Mouse (Mus musculus) midbrain, embryonic 14.5 days (tissue): ENCODE data around the gene B4gat1. TPM values are rescaled to one million over a fixed set of nuclear protein-coding genes. Genes with fewer than 3 reads are reported as not detected.
A peak's percentile ranks its signal among the peaks of the same experiment; 100 is the strongest.

Experiments
- ATAC-seq: fragments of 200-750 bp; cut with Nextera tagmentation; 2 replicates; pipeline ENCODE4 v1.8.0; 2017; ENCODE audit warnings: moderate number of reproducible peaks, moderate library complexity; ENCODE audit not compliant: low FRiP score, low TSS enrichment
- DNase-seq: peaks from one replicate; pipeline ENCODE4 v3.0.0-alpha.2; 2015
- H3K27ac ChIP-seq: fragments of 300-500 bp; sonication (generic); replicated peaks from 2 replicates; pipeline ENCODE4 v1.5.1; 2014; ENCODE audit warnings: mild to moderate bottlenecking, low read depth, low read length, moderate library complexity
- H3K27me3 ChIP-seq: fragments of 300-500 bp; sonication (generic); 2 replicates; pipeline ENCODE4 v1.6.1; 2014; ENCODE audit warnings: low read length, control low read depth, mixed read lengths; ENCODE audit not compliant: control insufficient read depth, insufficient read depth
- H3K36me3 ChIP-seq: fragments of 300-500 bp; sonication (generic); 2 replicates; pipeline ENCODE4 v1.6.1; 2014; ENCODE audit warnings: low read length, control low read depth; ENCODE audit not compliant: control insufficient read depth, insufficient read depth
- H3K4me1 ChIP-seq: fragments of 300-500 bp; sonication (generic); 2 replicates; pipeline ENCODE4 v1.6.1; 2014; ENCODE audit warnings: mild to moderate bottlenecking, antibody characterized with exemption, low read length, control low read depth; ENCODE audit not compliant: control insufficient read depth, insufficient read depth
- H3K4me2 ChIP-seq: fragments of 300-500 bp; sonication (generic); 2 replicates; pipeline ENCODE4 v1.6.1; 2014; ENCODE audit warnings: mild to moderate bottlenecking, low read length, moderate library complexity
- H3K4me3 ChIP-seq: fragments of 300-500 bp; sonication (generic); replicated peaks from 2 replicates; pipeline ENCODE4 v1.5.1; 2014; ENCODE audit warnings: low read depth, low read length
- H3K9ac ChIP-seq: fragments of 300-500 bp; sonication (generic); replicated peaks from 2 replicates; pipeline ENCODE4 v1.6.1; 2014; ENCODE audit warnings: mild to moderate bottlenecking, low read length, moderate library complexity
- H3K9me3 ChIP-seq: fragments of 300-500 bp; sonication (generic); 2 replicates; pipeline ENCODE4 v1.6.1; 2016; ENCODE audit warnings: low read length, control low read depth, mixed read lengths; ENCODE audit not compliant: control insufficient read depth
- WGBS: fragments of 180-500 bp; shearing (Covaris S2); extraction: QIAGEN DNeasy Blood & Tissue Kit; methylation state at CpG from one replicate; pipeline ENCODE4 v1.1.7; 2014; 5-methylcytosine and 5-hydroxymethylcytosine counted together
- polyA plus RNA-seq: library from polyadenylated mRNA; unstranded; fragments of >200 nt; fragmentation: Nextera tagmentation; extraction: Ambion mirVana; gene quantifications from 2 replicates; pipeline ENCODE4 v1.2.1, GENCODE M21; 2014

B4gat1 gene
- polyA plus RNA-seq: 69.7 and 77.4 TPM in 2 replicates

DNA sequence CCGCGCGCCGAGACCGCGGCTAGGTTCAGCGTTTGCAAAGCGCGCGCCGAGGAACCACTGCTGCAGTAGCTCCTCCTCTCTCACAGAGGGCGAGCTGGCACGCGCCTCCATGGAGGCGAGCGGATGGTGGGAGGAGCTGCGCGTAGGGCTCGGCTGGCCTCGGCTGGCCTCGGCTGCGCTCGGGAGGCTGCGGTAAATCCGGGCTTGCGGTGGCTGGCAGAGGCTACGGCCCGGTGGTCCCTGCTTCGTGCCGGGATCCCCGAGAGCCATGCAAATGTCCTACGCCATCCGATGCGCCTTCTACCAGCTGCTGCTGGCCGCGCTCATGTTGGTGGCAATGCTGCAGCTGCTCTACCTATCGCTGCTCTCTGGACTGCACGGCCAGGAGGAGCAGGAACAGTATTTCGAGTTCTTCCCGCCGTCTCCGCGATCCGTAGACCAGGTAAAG, at the start of gene B4gat1, which contains the start of gene AC124502.3:
B4gat1 (plus strand) TSS at position 118 of the 448 bp plus-strand sequence.
AC124502.3 (plus strand) TSS at position 183 of the 448 bp plus-strand sequence.
- Histone ChIP-seq H3K9ac (peak within 1 kb of the TSS; percentile 94), H3K4me1 (peaks cover 25% of the 10 kb centered on the region), H3K27ac (peak within 1 kb of the TSS; percentile 86), H3K27me3 (no peaks in the 10 kb centered on the region), H3K36me3 (0 out of 2 replicates have a peak, but pooled peaks cover under 1% of the 10 kb centered on the region), H3K4me3 (peak within 1 kb of the TSS; percentile 89), H3K9me3 (no peaks in the 10 kb centered on the region), H3K4me2 (peak within 1 kb of the TSS; percentile 86)
- peak; percentile 97 for DNase-seq
- 1% methylated on average over 43 of the region's 44 CpGs for WGBS
- peak; percentile 92 for ATAC-seq

DNA sequence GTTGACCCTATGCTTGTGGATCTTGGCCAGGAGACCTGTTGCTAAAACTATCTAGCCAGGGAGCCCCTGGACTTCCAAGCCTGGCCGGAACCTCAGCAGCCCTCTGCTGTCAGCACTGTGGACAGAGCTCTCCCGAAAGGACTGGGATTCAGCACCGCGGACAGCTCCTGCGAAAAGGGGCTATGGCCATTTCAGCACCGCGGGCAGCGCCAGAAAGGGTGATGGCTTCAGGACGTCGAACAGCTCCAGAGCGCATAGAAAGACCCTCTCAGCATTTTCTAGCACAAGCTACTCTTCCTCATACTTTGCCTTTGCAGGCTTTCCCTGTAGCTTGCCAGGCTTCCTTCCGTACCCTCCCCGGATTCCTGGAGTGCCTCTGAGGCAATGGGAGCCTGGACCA, 49.6 kb upstream of the B4gat1 start:
- H3K4me2 ChIP-seq: peak overlapping the region; percentile 66
- ATAC-seq: no peak
- no peaks in the 10 kb centered on the region for H3K9me3 ChIP-seq
- peaks cover 65% of the 10 kb centered on the region for H3K27me3 ChIP-seq
- peak overlapping the region; percentile 41 for H3K4me3 ChIP-seq
- H3K9ac ChIP-seq: peak overlapping the region; percentile 65
- H3K27ac ChIP-seq: no peak overlapping the region; the same call in 1 of the 2 replicates
- H3K4me1 ChIP-seq: peaks cover 26% of the 10 kb centered on the region
- DNase-seq: peak; percentile 83
- WGBS: 4% methylated on average over 13 of the region's 13 CpGs
- H3K36me3 ChIP-seq: no peaks in the 10 kb centered on the region

DNA sequence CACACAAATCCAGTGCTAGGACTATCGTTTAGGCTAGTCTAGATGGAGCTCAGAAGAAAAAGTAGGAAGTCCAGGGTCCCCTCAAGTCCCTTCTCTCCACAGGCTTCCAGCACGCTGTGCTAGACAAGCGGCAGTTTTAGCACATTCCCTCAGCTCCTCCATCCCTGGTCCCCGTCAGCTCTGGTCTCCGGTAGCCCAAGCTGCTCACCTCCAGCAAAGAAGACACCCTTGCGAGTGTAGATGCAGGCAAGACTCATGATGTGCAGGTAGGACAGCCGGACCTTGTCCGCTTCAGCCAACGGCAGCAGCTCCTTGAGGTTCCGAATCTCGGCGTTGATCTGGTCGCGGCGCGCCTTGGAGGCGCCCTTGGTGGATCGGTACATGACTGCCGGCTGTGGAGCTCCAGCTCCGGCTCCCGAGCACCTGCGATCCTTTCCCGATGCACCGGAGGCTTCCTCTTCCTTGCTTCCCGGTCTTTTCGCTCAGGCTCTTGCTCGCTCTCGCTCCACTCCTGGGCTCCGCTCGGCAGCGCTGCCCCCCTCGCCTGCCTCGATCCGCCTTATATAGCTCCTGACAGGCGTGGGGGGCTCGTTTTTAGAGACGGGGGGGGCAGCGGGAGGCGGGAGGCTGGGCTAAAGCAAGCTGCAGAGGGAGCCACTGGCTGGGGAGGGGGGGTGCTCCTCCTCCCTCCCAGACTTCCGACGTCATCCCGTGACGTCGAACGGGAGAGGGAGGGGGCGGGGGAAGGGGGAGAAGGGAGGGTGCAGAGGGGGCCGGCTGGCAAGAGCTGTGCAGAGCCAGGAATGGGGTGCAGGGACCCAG, 49.0 kb upstream of the B4gat1 start:
- peak; percentile 77 for ATAC-seq
- H3K4me3 ChIP-seq: peak overlapping the region; percentile 41
- peak; percentile 89 for DNase-seq
- peak overlapping the region; percentile 66 for H3K27ac ChIP-seq
- no peaks in the 10 kb centered on the region for H3K9me3 ChIP-seq
- H3K36me3 ChIP-seq: no peaks in the 10 kb centered on the region
- peaks cover 59% of the 10 kb centered on the region for H3K27me3 ChIP-seq
- H3K4me2 ChIP-seq: peak overlapping the region; percentile 66
- peaks cover 31% of the 10 kb centered on the region for H3K4me1 ChIP-seq
- peak overlapping the region; percentile 65 for H3K9ac ChIP-seq
- WGBS: 14% methylated on average over 44 of the region's 47 CpGs

DNA sequence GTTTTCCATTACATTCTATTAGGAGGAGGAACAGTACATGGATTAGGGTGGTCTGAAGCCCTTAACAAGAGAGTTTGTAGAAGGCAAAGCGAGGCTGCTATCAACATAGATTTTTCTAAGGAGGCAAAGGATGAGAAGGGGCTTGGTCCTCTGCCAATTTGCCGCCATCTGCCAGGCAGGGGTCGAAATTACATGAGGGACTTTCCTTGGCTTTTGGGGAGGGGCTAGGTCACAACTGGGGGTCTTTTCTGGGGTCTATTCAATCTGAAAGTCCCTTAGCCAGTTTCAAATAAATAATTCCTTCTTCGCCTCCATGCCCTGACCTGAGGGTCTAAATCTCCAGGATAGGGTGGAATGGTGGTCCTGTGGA, 48.4 kb upstream of the B4gat1 start, which contains the start of gene Npas4:
Npas4 (minus strand) TSS at position 61 of the 370 bp plus-strand sequence.
- H3K27ac ChIP-seq: peak within 1 kb of the TSS; percentile 66
- H3K4me2 ChIP-seq: peak within 1 kb of the TSS; percentile 66
- no peaks in the 10 kb centered on the region for H3K9me3 ChIP-seq
- WGBS: 14% methylated on average over 4 of the region's 4 CpGs
- H3K4me1 ChIP-seq: peaks cover 34% of the 10 kb centered on the region
- peak within 1 kb of the TSS; percentile 41 for H3K4me3 ChIP-seq
- H3K36me3 ChIP-seq: no peaks in the 10 kb centered on the region
- ATAC-seq (peak; percentile 20; the same call in 1 of the 2 replicates), DNase-seq (no peak)
- H3K9ac ChIP-seq: peak within 1 kb of the TSS; percentile 65
- H3K27me3 ChIP-seq: peaks cover 53% of the 10 kb centered on the region

DNA sequence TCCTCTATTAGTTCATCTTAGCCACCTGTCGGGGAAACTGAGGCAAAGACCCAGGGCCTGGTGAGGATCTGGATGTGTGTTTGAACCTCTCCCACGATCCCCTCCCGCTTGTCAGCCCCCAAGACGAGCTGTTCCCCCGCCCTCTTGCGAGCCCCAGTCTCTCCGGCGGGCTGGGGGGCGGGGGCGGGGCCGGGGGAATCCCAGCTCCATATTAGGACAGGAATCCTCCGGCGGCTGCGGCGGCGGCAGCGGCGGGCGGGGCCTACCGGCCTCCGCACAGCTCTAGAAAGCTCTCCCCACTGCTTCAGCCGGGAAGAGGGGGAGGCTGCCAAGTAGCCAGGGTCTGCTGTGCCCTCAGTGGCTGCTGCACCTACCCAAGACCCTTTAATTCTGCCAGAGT, 47.9 kb upstream of the B4gat1 start:
- peak overlapping the region; percentile 66; the same call in 1 of the 2 replicates for H3K27ac ChIP-seq

DNA sequence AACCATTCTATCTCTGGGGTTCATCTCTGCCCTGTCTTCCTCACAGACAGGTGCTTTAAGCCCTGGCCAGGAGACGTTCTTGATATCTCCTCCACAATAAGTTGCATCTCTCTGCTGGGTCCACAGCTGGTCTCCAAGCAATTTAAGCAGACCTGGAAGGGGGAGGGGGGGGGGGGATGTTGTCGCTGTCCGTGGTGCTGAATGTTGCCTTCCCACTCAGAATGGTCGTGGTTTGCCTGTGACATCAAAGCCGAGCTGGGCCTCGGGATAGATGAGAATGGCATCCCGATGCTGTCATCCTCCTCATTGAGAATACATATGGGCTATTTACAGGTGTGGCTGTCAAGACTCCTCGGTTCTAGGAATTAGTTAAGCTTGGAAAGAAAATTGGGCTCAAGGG, 46.3 kb upstream of the B4gat1 start:
- Histone ChIP-seq H3K4me2 (no peak overlapping the region), H3K27me3 (peaks cover 35% of the 10 kb centered on the region), H3K27ac (no peak overlapping the region), H3K4me1 (peaks cover 34% of the 10 kb centered on the region), H3K36me3 (no peaks in the 10 kb centered on the region), H3K9me3 (no peaks in the 10 kb centered on the region), H3K9ac (no peak overlapping the region), H3K4me3 (no peak overlapping the region)
- 19% methylated on average over 8 of the region's 8 CpGs for WGBS
- no peak for ATAC-seq
- DNase-seq: no peak

More for the DNA sequence above, 47.9 kb upstream of the B4gat1 start:
- Histone ChIP-seq H3K4me1 (peaks cover 34% of the 10 kb centered on the region), H3K9me3 (no peaks in the 10 kb centered on the region), H3K4me3 (peak overlapping the region; percentile 41), H3K36me3 (no peaks in the 10 kb centered on the region), H3K4me2 (peak overlapping the region; percentile 66), H3K9ac (peak overlapping the region; percentile 45; the same call in 1 of the 2 replicates), H3K27me3 (peaks cover 48% of the 10 kb centered on the region)
- DNase-seq (peak; percentile 64), ATAC-seq (0 out of 2 replicates have a peak, but pooled peaks have one; percentile 24)
- under 1% methylated on average over 18 of the region's 22 CpGs for WGBS

DNA sequence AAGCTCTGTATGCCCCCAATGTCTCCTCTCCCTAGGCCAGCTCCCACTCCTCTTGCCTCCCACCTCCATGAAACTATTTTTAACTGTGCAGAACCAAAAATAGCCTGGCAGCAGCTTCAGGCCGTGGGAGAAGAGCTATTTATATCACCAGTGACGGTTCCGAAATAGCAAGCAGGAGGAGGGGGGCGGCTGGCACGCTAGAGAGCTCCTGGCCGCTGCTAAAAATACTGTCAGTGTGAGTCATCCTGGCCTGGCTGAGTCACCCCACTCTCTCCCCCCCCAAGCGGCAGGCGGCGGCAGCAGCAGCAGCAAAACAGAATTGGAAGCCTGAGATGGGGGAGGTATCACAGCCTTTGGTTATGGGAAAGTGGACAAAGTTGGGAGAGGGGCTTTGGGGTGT, 45.7 kb upstream of the B4gat1 start:
- Histone ChIP-seq H3K4me1 (peaks cover 34% of the 10 kb centered on the region), H3K9ac (0 out of 2 replicates have a peak overlapping the region, but pooled peaks have one; percentile 6), H3K27me3 (peaks cover 31% of the 10 kb centered on the region), H3K4me3 (no peak overlapping the region), H3K36me3 (no peaks in the 10 kb centered on the region), H3K4me2 (no peak overlapping the region), H3K9me3 (no peaks in the 10 kb centered on the region), H3K27ac (no peak overlapping the region)
- ATAC-seq (no peak), DNase-seq (peak; percentile 36)
- whole genome bisulfite sequencing: 6% methylated on average over 9 of the region's 9 CpGs

DNA sequence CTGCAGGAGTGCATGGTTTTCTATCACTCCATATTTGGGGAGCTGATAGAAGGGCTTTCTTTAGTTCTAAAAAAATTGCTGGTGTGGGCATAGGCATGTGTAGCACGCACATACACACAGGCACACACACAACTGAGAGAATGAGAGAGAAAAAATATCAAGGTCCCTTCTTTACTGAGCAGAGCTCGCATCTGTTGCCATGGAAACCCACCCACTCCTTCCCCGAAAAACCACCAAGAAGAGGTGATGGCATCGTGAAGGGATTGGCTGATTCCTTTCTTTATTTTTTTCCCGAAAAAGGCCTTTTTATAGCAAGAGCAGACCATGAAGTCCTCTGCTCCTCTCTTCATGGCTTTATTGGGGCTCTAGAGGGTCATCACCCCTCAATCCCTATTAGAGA, 44.6 kb upstream of the B4gat1 start:
- no peaks in the 10 kb centered on the region for H3K36me3 ChIP-seq
- ATAC-seq: no peak
- DNase-seq: peak; percentile 75
- 44% methylated on average over 5 of the region's 5 CpGs for WGBS
- peaks cover 28% of the 10 kb centered on the region for H3K4me1 ChIP-seq
- no peak overlapping the region for H3K9ac ChIP-seq
- no peak overlapping the region for H3K4me2 ChIP-seq
- peaks cover 20% of the 10 kb centered on the region for H3K27me3 ChIP-seq
- no peak overlapping the region for H3K4me3 ChIP-seq
- H3K9me3 ChIP-seq: no peaks in the 10 kb centered on the region
- H3K27ac ChIP-seq: peak overlapping the region; percentile 10; the same call in 1 of the 2 replicates
